ENCODE assay signal across 10 mouse cellular contexts in the genomic region with DNA sequence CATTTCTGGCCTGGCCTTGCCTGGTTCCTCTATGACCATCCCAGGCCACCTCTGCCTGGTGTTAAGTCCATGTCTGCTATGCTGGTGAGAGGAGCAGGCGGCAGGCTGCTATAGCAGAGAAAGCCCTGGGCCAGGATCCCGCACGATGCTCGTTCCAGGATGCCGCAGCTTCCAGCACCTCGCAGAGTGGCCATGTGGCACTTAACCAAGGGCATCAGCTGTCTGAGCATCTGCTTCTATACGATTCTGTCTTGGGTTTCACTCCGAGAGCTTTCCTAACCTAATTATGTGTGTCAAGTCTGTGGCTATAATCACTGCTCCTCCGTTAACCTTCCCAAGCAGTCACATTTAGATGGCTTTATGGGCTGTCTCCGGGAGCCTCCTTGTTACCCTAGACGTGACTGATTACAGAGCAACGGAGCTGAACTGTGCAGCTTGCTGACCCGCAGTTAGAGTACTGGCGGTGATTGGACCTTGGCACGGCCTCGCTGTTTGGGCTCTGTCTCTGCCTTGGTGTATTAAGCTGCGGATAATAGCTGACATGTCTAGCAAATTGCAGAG.
DNase-seq lines count a peak whose midpoint lies in the region; ATAC-seq and TF ChIP-seq lines count a peak whose summit lies in the region.
"Had no signal": no experiment of that assay in that cellular context is flagged by ENCODE, and none has a peak within 500 bp of the region (broad histone marks: within the 10 kb centered on the region; RNA-seq: fewer than 3 reads in every experiment).

No protein-coding gene starts in this region.

- H3K4me2 ChIP-seq in kidney, postnatal 0 days (ENCODE audit: low read length): no peak overlapping the region; the same call in 1 of the 2 replicates
- H3K4me2 ChIP-seq in neural tube, embryonic 12.5 days (replicated peaks): 0 out of 2 replicates have a peak overlapping the region, but pooled peaks have one; percentile 15
- no peak overlapping the region for H3K4me2 ChIP-seq in stomach, postnatal 0 days (replicated peaks; ENCODE audit: low read depth)
- no peak overlapping the region for H3K4me2 ChIP-seq in intestine, embryonic 15.5 days (replicated peaks)

- no peak for TF ChIP-seq EP300 in stomach, postnatal 0 days (optimal IDR thresholded peaks at IDR 0.05)

- H3K9me3 ChIP-seq in kidney, postnatal 0 days (replicated peaks; ENCODE audit: low read length): no peaks in the 10 kb centered on the region
- H3K9me3 ChIP-seq in neural tube, embryonic 12.5 days: no peaks in the 10 kb centered on the region
- no peaks in the 10 kb centered on the region; the same call in 1 of the 2 replicates for H3K9me3 ChIP-seq in stomach, postnatal 0 days (ENCODE audit: control insufficient read depth, low read length)
- H3K9me3 ChIP-seq in intestine, embryonic 15.5 days: no peaks in the 10 kb centered on the region

- no peaks in the 10 kb centered on the region for H3K36me3 ChIP-seq in kidney, postnatal 0 days (ENCODE audit: insufficient read depth, low read length)
- no peaks in the 10 kb centered on the region for H3K36me3 ChIP-seq in neural tube, embryonic 12.5 days
- H3K36me3 ChIP-seq in stomach, postnatal 0 days (ENCODE audit: control insufficient read depth, insufficient read depth, low read length): no peaks in the 10 kb centered on the region
- no peaks in the 10 kb centered on the region for H3K36me3 ChIP-seq in intestine, embryonic 15.5 days

- no peaks in the 10 kb centered on the region for H3K27me3 ChIP-seq in kidney, postnatal 0 days (ENCODE audit: insufficient read depth, low read length)
- H3K27me3 ChIP-seq in neural tube, embryonic 12.5 days (replicated peaks): no peaks in the 10 kb centered on the region
- no peaks in the 10 kb centered on the region for H3K27me3 ChIP-seq in stomach, postnatal 0 days (ENCODE audit: control insufficient read depth, insufficient read depth, low read length)
- H3K27me3 ChIP-seq in intestine, embryonic 15.5 days (replicated peaks): 0 out of 2 replicates have a peak, but pooled peaks cover 5% of the 10 kb centered on the region

- no peak overlapping the region for H3K9ac ChIP-seq in kidney, postnatal 0 days (ENCODE audit: low read depth, low read length)
- H3K9ac ChIP-seq in neural tube, embryonic 12.5 days: no peak overlapping the region
- H3K9ac ChIP-seq in stomach, postnatal 0 days (ENCODE audit: low read length): no peak overlapping the region
- no peak overlapping the region for H3K9ac ChIP-seq in intestine, embryonic 15.5 days

- WGBS in kidney, postnatal 0 days: 7% methylated on average over 17 of the region's 17 CpGs
- WGBS in neural tube, embryonic 12.5 days: 27% methylated on average over 17 of the region's 17 CpGs
- WGBS in stomach, postnatal 0 days: 46% methylated on average over 17 of the region's 17 CpGs
- 51% methylated on average over 17 of the region's 17 CpGs for WGBS in intestine, embryonic 15.5 days

- TF ChIP-seq CTCF in kidney, postnatal 0 days (IDR thresholded peaks at IDR 0.05; ENCODE audit: low read depth): no peak
- TF ChIP-seq CTCF in stomach, postnatal 0 days (IDR thresholded peaks at IDR 0.05; ENCODE audit: low read depth): no peak

- peak; percentile 73; the same call in 1 of the 2 replicates for ATAC-seq in kidney, postnatal 0 days (replicated peaks; ENCODE audit: low FRiP score, low read depth)
- ATAC-seq in neural tube, embryonic 12.5 days (ENCODE audit: low FRiP score, low read depth): peak; percentile 74; the same call in 1 of the 2 replicates
- no peak for ATAC-seq in stomach, postnatal 0 days (ENCODE audit: low FRiP score, low TSS enrichment)
- no peak for ATAC-seq in intestine, embryonic 15.5 days
- ATAC-seq: inflammation-experienced regulatory T-cells, adult 6 months had no signal

- H3K4me3 ChIP-seq in kidney, postnatal 0 days (replicated peaks; ENCODE audit: low read depth, low read length): no peak overlapping the region
- H3K4me3 ChIP-seq in neural tube, embryonic 12.5 days: no peak overlapping the region
- H3K4me3 ChIP-seq in stomach, postnatal 0 days (ENCODE audit: low read depth, low read length): no peak overlapping the region
- H3K4me3 ChIP-seq in intestine, embryonic 15.5 days (replicated peaks): no peak overlapping the region
- H3K4me3 ChIP-seq: myocyte had no signal

- intact Hi-C loops in heart, postnatal 14 days (cut with DNase I): no loop called here

- peak; percentile 66 to 74 for DNase-seq in cerebellum, postnatal 14 days
- DNase-seq in cerebellum, postnatal 36 days: no peak
- DNase-seq in gastrocnemius, postnatal 25 days: peak; percentile 58
- peak; percentile 94 for DNase-seq in kidney, postnatal 0 days (ENCODE audit: low spot score)
- DNase-seq in stomach, postnatal 0 days (ENCODE audit: low spot score): no peak
- DNase-seq in heart, postnatal 14 days: no peak

- no peak overlapping the region for H3K27ac ChIP-seq in kidney, postnatal 0 days
- H3K27ac ChIP-seq in neural tube, embryonic 12.5 days: no peak overlapping the region
- no peak overlapping the region for H3K27ac ChIP-seq in stomach, postnatal 0 days (replicated peaks)
- no peak overlapping the region for H3K27ac ChIP-seq in intestine, embryonic 15.5 days

- H3K4me1 ChIP-seq in kidney, postnatal 0 days (replicated peaks; ENCODE audit: insufficient read depth, low read length): peaks cover 14% of the 10 kb centered on the region
- peaks cover 16% of the 10 kb centered on the region for H3K4me1 ChIP-seq in neural tube, embryonic 12.5 days
- no peaks in the 10 kb centered on the region for H3K4me1 ChIP-seq in stomach, postnatal 0 days (replicated peaks; ENCODE audit: control insufficient read depth, insufficient read depth)
- H3K4me1 ChIP-seq in intestine, embryonic 15.5 days (replicated peaks): no peaks in the 10 kb centered on the region

Comparison
In these comparisons a context has a peak if more than half of its experiments do, and no peak if none do; other contexts are left out.
1. DNase-seq: peak in cerebellum, postnatal 14 days (2 of 2), gastrocnemius, postnatal 25 days (single experiment) and kidney, postnatal 0 days (single experiment); none in cerebellum, postnatal 36 days (0 of 2), stomach, postnatal 0 days (single experiment) and heart, postnatal 14 days (0 of 2).
2. ATAC-seq: peak in kidney, postnatal 0 days (single experiment) and neural tube, embryonic 12.5 days (single experiment); none in stomach, postnatal 0 days (single experiment) and intestine, embryonic 15.5 days (single experiment).